Mouse (Mus musculus) layer of hippocampus, postnatal 25 days (tissue): ENCODE measurements around the gene Psmc2. TPM values are rescaled to one million over a fixed set of nuclear protein-coding genes. Genes with fewer than 3 reads are reported as not detected.

ENCODE experiments used
- DNase-seq, 2 experiments: peaks; one replicate each; pipeline ENCODE4 v3.0.0; 2022; ENCODE audit warnings: mixed read lengths in 2 of 2, low spot score in 1 of 2; ENCODE audit errors: extremely low spot score in 1 of 2
- total RNA-seq, 2 experiments: library from RNA; stranded (reverse); gene quantifications; 2 replicates each; pipeline ENCODE4 v1.2.3; 2021

The Psmc2 gene
- 100 to 1,000 TPM; 112 to 126 TPM for total RNA-seq

- DNase-seq, result peak; percentile 78 to 86
Observed at GRCm38 (mm10) chr5:21785053-21785452, at the start of gene Psmc2, which contains the start of gene Dnajc2. Gene Psmc2, plus strand, starts transcription at chr5:21785283. Gene Dnajc2, minus strand, starts transcription at chr5:21785251.

GRCm38 (mm10) chr5:21735584-21735983 lies 49.5 kb upstream of the Psmc2 start:
- DNase-seq, result peak; percentile 37 to 73

DNA sequence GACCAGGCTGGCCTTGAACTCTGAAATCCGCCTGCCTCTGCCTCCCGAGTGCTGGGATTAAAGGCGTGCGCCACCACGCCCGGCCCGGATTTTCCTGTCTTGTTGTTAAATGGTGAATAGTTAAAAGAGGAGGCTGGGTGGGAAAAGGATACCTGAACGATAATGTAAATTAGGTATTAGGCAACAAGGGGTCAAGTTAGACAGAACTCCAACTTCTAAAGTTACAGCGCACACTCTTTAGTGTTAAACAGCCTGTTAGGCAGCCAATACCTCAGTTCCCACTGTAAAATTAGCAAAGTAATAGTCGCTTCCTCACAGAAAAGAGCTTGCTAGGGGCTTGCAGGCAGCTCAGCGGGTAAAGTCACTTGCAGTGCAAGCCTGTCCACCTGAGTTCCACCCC lies 49.0 kb upstream of the Psmc2 start:
- DNase-seq, result no peak

DNA sequence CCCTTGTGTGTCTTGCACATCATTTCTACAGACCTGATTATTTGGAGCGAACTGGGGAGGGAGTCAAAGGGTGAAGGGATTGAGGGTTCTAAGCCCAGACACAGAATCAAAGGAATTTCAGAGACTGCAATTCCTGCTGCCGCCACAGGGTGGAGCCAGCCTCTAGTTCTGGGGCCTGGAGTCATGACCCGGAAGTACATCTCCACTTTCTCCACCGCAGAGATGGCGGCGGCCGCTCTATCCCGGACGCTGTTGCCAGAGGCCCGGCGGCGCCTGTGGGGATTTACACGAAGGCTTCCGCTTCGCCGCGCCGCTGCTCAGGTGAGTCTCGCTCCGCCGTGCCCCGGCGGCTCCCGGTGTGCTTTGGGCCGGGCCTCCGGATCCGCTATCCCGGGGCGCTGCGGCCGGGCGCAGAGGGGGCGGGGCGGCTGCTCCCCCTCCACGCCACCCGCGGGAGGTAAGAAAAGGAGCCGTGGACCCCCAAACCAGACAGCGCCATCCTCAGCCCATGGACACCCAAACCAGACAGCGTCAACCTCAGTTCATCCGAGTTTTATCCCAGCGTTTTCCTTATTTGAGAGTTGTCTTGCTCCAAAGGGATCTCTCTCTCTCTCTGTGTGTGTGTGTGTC lies 48.0 kb upstream of the Psmc2 start, which contains the start of gene Pmpcb:
Gene Pmpcb (plus strand): TSS at position 186 of the 630 bp plus-strand sequence.
- peak; percentile 82 to 88 for DNase-seq

GRCm38 (mm10) chr5:21737620-21738019 lies 47.5 kb upstream of the Psmc2 start:
- DNase-seq, result no peak

DNA sequence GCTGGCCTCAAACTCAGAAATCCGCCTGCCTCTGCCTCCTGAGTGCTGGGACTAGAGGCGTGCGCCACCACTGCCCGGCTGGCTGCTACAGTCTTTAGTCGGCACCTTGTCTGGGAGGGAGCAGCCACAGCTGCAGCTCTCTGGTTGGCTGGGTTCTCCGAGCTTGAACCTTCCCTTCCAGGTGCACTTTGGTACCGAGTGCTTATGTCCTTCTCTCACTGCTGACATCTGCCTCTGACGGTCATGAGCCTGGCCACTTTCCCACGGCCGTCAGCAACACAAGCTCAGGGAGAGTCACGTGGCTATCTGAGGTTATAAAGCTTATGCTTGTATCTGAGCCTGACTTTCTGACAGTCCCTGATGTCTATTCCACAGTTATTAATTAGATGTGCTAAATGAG lies 46.0 kb upstream of the Psmc2 start:
- DNase-seq, result no peak

DNA sequence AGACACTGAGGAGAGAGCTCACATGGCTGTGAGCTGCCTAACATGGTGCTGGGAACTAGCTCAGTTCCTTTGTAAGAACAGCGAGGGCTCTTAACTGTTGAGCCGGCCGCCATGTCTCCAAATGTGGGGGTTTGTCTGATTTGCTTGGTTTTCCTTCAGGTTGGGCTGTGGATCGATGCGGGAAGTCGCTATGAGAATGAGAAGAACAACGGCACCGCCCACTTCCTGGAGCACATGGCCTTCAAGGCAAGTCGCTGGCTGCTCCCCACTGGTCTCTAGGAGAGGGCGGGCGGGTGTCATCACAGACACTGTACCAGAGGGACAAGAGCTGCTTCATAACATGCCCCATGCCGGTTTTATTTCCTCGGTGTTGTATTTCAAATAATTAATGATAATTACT lies 45.2 kb upstream of the Psmc2 start:
- DNase-seq, result no peak

GRCm38 (mm10) chr5:21743606-21744005 lies 41.5 kb upstream of the Psmc2 start:
- DNase-seq, result no peak

GRCm38 (mm10) chr5:21744651-21745050 lies 40.4 kb upstream of the Psmc2 start:
- no peak for DNase-seq

GRCm38 (mm10) chr5:21745966-21746365 lies 39.1 kb upstream of the Psmc2 start:
- no peak for DNase-seq

DNA sequence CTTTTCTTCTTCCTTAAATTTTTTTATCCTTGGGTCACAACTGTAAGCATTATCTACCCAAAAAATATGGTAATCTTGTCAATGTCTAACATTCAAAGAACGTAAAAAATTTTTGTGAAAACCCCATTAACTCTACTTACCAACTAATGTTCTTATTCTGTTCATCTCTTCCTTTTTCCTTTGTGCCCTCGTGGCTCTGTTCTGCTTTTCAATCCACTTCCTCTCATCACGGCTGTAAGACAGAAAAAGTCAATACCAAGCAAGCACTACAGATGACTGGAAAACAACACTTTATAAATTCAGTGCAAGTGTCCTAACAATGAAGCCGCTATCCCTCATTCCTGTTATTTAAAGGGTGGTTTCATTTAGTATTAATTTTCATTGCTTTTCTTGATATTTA lies 16.6 kb upstream of the Psmc2 start:
- no peak for DNase-seq

DNA sequence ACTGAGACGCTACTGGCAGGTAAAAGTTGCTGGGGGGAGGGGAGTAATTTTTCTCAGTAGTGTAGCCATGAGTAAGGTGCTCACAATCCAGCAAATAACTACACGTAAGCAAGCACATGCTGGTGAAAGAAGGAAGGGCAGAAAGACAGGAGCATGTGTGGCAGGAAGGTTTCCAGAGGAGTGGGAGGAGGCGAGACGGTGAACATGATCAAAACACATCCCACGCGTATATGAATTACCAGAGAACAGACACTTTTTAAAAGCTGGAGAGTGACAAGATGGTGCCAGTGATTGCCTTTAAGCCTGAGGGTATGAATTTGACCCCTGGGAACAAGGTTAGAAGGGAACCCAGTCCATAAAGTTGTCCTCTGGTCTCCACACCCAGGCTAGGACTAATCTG lies 15.2 kb upstream of the Psmc2 start:
- DNase-seq, result no peak

DNA sequence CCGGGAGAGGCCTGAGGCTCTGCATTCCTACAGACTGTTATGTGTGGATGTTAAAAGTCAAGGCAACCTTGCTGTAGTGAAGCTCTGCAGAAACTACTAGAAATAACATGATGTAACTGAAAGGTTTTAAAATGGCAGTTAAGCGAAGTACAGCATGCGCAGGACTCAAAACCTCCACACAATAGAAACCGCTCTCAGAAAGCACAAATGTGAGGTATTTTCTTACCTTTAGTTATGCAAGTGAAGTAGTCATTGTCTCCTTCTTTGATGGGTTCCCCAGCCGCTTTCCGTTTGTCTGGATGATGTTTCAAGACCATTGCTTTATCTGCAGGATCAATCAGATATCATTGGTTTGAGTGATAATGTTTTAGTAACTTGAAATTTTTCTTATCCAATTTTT lies 8.6 kb upstream of the Psmc2 start:
- DNase-seq, result no peak

DNA sequence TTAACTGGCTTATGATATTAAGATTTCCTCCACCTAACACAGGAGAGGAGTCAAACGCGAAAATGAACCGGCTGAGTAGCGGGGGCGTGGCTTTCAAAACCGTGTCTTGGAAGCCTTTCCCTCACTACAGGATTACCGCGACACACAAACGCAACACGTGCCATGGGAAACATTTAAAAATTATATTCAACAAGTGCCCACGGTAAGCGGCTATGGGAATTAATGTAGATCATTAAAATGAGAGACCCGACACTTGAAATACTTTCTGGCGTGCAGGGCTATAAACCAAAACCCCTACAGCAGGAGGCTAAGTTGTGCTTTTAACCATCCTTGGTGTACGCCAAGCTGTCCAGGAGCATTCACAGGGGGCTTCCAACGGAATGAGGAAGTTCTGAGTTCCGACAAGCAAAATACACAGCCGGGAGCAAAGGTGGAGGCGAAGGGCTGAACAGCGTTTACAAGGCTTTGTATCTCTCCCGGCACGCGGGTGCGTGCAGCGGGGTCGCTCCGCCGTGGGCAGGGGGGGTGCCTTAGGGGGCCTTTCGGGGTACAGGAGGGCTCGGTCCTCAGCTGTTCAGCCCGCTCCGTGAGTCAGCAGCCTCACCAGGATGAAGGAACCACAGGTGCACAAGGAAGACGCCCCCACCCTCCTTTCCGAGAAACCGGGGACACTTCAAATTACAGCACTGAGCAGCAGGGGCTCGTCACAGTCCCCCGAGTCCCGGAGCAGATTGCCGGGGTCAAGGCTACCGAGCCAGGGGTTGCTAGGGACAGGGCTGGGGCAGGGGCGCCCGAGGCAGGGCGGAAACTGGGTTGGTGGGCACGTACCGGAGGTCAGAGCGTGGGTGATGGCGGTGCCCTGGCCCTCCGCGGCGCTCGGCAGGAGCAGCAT lies 676 bp upstream of the Psmc2 start:
- DNase-seq, result no peak

- no peak for DNase-seq
Observed at GRCm38 (mm10) chr5:21785776-21786175, 693 bp downstream of the Psmc2 start.

DNA sequence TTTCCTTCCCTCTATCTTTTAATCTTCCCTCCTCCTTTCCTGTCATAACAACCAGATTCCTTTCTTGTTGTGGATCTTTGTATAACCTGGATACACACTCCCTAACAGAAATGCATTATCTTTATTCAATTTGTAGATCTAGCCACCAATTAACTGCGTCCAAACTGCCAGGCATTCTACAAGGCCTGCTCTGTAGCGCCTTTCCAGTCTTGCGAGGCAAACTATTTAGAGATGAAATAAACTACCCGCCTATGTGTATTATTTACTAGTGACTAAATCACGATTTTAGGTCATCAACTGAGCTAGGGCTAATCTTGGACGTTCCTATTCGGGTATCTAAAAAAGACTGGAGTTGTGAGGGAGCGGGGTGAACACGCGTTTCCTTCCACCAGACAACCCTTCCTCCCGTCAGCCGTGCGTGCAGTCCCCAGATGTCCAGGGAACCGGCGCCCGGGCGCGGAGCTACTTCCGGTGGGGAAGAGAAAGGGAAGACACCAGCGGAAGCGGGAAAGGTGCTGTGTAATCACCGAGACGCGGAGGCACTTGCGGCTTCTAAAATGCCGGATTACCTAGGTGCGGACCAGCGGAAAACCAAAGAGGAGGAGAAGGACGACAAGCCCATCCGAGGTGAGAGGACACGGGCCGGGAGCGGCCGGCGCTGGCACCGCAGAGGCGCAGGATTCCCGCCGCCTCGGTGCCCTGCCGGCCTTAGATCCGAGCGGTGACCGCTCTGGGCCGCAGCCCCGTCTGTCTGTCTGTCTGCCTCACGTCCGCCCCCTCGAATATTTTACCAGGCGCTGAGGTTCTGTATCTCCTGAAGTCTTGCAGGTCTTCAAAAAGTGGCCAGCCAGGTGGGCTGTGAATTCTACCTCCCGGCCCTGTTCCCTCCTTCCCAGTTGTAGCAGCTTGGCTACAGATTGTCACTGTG lies 1.4 kb downstream of the Psmc2 start:
- DNase-seq, result peak; percentile 92 to 94

DNA sequence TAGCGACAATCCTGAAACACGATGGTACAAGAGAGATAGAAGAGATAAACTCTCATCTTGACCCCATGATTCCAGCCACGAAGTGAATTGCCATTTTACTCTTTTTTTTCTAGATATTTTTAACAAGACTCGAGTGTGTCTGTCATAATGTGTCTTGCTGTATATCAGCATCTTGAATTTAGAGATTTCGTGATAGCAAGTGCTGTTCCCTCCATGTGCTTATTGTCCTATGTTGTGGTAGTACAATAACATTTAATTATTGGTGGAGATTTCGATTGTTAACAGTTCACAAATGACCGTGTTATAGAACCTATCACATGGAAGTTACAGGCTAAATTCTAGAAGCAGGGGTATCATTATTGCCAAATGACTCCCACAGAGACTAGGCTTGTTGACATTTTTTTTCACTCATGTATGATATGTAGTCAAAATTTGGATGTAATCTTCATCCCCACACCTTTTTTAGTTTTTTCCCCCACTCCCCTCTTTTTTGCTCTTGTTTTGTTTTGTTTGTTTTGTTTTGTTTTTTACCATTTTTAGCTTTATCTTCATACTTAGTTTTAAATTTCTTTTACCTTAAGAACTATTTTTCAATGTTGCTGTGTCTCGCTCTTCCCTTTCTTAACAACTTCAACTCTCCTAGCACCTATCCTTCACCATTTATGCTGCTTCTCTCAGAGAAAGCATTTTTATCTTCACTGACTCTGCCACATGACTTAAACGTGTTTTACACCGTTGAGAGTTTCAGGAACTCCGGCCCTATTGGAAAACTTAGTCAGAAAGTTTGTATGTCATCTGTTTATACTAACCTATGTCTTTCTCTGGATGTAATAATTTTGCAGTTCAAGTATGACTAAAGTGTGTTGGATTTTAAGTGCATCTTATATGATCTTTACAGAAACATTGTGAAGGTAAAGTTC lies 2.4 kb downstream of the Psmc2 start:
- DNase-seq, result no peak

GRCm38 (mm10) chr5:21789061-21789460 lies 4.0 kb downstream of the Psmc2 start:
- no peak for DNase-seq

GRCm38 (mm10) chr5:21792166-21792565 lies 7.1 kb downstream of the Psmc2 start:
- no peak for DNase-seq

DNA sequence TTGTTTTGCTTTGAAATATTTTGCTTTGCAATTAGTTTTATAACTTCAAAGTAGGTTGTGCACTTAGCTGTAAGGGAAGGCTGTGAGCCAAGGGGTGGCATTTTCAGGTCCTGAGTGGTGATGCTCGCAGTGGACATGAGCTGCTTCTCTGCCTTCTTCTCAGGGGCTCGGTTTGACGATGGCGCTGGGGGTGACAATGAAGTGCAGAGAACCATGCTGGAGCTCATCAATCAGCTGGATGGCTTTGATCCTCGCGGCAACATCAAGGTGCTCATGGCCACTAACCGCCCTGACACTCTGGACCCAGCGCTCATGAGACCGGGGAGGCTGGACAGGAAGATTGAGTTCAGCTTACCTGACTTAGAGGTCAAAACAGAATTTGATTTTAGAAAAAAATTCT lies 17.8 kb downstream of the Psmc2 start:
- DNase-seq, result no peak
